Mouse (Mus musculus) kidney, postnatal 0 days (tissue): Measurements from ENCODE around the gene Tmem123. TPM values are rescaled to one million over a fixed set of nuclear protein-coding genes. Genes with fewer than 3 reads are reported as not detected.

Source experiments
- ATAC-seq: fragments of 200-750 bp; cut with Nextera tagmentation; replicated peaks from 2 replicates; pipeline ENCODE4 v1.8.0; 2017; ENCODE audit warnings: low read depth, moderate number of reproducible peaks, moderate TSS enrichment, moderate library complexity; ENCODE audit not compliant: low FRiP score
- DNase-seq: peaks from one replicate; pipeline ENCODE4 v3.0.0-alpha.2; 2016; ENCODE audit warnings: low spot score
- H3K27ac ChIP-seq: fragments of 300-500 bp; sonication (generic); 2 replicates; pipeline ENCODE4 v1.5.1; 2014; ENCODE audit warnings: mild to moderate bottlenecking
- H3K27me3 ChIP-seq: fragments of 300-500 bp; sonication (generic); 2 replicates; pipeline ENCODE4 v1.6.1; 2014; ENCODE audit warnings: low read length, mixed read lengths; ENCODE audit not compliant: insufficient read depth
- H3K36me3 ChIP-seq: fragments of 300-500 bp; sonication (generic); 2 replicates; pipeline ENCODE4 v1.6.1; 2014; ENCODE audit warnings: low read length, mixed read lengths; ENCODE audit not compliant: insufficient read depth
- H3K4me1 ChIP-seq: fragments of 300-500 bp; sonication (generic); replicated peaks from 2 replicates; pipeline ENCODE4 v1.6.1; 2014; ENCODE audit warnings: antibody characterized with exemption, low read length, mixed read lengths; ENCODE audit not compliant: insufficient read depth
- H3K4me2 ChIP-seq: fragments of 300-500 bp; sonication (generic); 2 replicates; pipeline ENCODE4 v1.6.1; 2014; ENCODE audit warnings: mild to moderate bottlenecking, low read length, moderate library complexity, mixed read lengths
- H3K4me3 ChIP-seq: fragments of 300-500 bp; sonication (generic); replicated peaks from 2 replicates; pipeline ENCODE4 v1.5.1; 2014; ENCODE audit warnings: low read depth, low read length
- H3K9ac ChIP-seq: fragments of 300-500 bp; sonication (generic); 2 replicates; pipeline ENCODE4 v1.6.1; 2014; ENCODE audit warnings: low read depth, low read length
- H3K9me3 ChIP-seq: fragments of 300-500 bp; sonication (generic); replicated peaks from 2 replicates; pipeline ENCODE4 v1.6.1; 2016; ENCODE audit warnings: low read length, inconsistent platforms, mixed read lengths
- CTCF ChIP-seq: IDR thresholded peaks from 2 replicates; pipeline ENCODE4 v1.5.1; 2016; ENCODE audit warnings: antibody characterized with exemption, low read depth, mild to moderate bottlenecking, moderate library complexity
- WGBS: fragments of 180-500 bp; shearing (Covaris S2); extraction: QIAGEN DNeasy Blood & Tissue Kit; methylation state at CpG from one replicate; pipeline ENCODE4 v1.1.7; 2014; 5-methylcytosine and 5-hydroxymethylcytosine counted together
- polyA plus RNA-seq: library from polyadenylated mRNA; unstranded; fragments of >200 nt; fragmentation: Nextera tagmentation; extraction: Ambion mirVana; gene quantifications from 2 replicates; pipeline ENCODE4 v1.2.1, GENCODE M21; 2015

Tmem123 gene
- polyA plus RNA-seq, 1 experiment from 2014 or later = 101 TPM

DNA sequence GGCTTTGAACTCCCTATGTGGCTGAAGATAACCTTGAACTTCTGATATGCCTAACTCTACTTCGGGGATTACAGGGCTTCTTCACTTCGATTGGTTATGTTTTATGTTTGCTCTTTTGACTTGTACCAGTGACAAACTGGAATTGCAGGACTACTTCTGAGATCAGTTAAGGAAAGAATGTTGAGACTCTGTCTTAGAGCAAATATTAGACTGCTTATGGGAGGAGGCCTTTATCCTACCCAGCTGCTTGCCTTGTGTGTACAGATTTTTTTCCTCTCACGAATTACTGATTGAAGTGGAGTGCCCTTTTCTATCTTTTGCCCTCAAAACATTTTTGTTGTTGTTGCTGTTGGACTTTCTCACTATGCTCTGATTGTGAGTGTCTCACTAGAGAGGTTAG is 1.4 kb downstream of the Tmem123 start:
- DNase-seq (no peak), ATAC-seq (no peak)
- no peak overlapping the region for H3K27ac ChIP-seq
- no peaks in the 10 kb centered on the region for H3K27me3 ChIP-seq
- 50% methylated on average over 3 of the region's 3 CpGs for WGBS
- 0 out of 2 replicates have a peak, but pooled peaks cover 4% of the 10 kb centered on the region for H3K4me1 ChIP-seq
- TF ChIP-seq CTCF = no peak
- peak overlapping the region; percentile 60 for H3K4me2 ChIP-seq
- no peaks in the 10 kb centered on the region for H3K36me3 ChIP-seq
- peak overlapping the region; percentile 70; the same call in 1 of the 2 replicates for H3K9ac ChIP-seq
- H3K9me3 ChIP-seq = no peaks in the 10 kb centered on the region
- peak overlapping the region; percentile 65; the same call in 1 of the 2 replicates for H3K4me3 ChIP-seq

- no peak for ATAC-seq
- H3K27me3 ChIP-seq = no peaks in the 10 kb centered on the region
- H3K4me2 ChIP-seq = no peak overlapping the region
- H3K4me3 ChIP-seq = no peak overlapping the region
- H3K9me3 ChIP-seq = no peaks in the 10 kb centered on the region
- TF ChIP-seq CTCF = no peak
- no peak overlapping the region for H3K9ac ChIP-seq
- H3K36me3 ChIP-seq = no peaks in the 10 kb centered on the region
- H3K27ac ChIP-seq = no peak overlapping the region
- 67% methylated on average over 3 of the region's 3 CpGs for WGBS
- 0 out of 2 replicates have a peak, but pooled peaks cover 4% of the 10 kb centered on the region for H3K4me1 ChIP-seq
- no peak for DNase-seq
Observed at GRCm38 (mm10) chr9:7766582-7766981, 2.7 kb downstream of the Tmem123 start.

- 58% methylated on average over 2 of the region's 2 CpGs for WGBS
- Histone ChIP-seq H3K4me3 (no peak overlapping the region), H3K27ac (no peak overlapping the region), H3K9me3 (no peaks in the 10 kb centered on the region), H3K4me2 (no peak overlapping the region), H3K27me3 (no peaks in the 10 kb centered on the region), H3K9ac (no peak overlapping the region), H3K4me1 (0 out of 2 replicates have a peak, but pooled peaks cover 4% of the 10 kb centered on the region), H3K36me3 (no peaks in the 10 kb centered on the region)
- DNase-seq (no peak), ATAC-seq (no peak)
- TF ChIP-seq CTCF = no peak
Observed at GRCm38 (mm10) chr9:7767526-7767925, 3.7 kb downstream of the Tmem123 start.

DNA sequence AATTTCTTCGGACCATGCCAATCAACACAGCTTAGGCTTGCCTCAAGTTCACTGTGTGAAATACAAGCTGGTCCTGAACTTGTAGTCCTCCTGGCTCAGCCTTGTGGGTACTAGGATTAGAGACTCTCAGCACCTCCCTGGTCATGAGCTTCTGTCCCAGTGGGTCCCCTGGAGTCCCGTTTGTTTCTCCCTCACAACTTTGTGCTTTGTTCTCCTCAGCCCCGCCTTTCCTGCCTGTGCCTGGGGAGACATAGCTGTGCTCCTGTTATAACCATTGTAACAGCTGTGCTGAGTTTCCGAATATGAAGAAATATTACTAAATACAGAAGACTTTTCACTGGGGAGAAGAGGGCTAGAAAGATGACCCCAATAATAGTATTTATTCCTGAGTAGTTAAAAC is 5.2 kb downstream of the Tmem123 start:
- no peak for DNase-seq
- 70% methylated on average over 4 of the region's 4 CpGs for WGBS
- H3K4me2 ChIP-seq = no peak overlapping the region
- no peaks in the 10 kb centered on the region for H3K27me3 ChIP-seq
- H3K9ac ChIP-seq = no peak overlapping the region
- H3K9me3 ChIP-seq = no peaks in the 10 kb centered on the region
- no peak overlapping the region for H3K27ac ChIP-seq
- no peaks in the 10 kb centered on the region for H3K36me3 ChIP-seq
- no peak overlapping the region for H3K4me3 ChIP-seq
- H3K4me1 ChIP-seq = 0 out of 2 replicates have a peak, but pooled peaks cover 4% of the 10 kb centered on the region
- ATAC-seq = no peak
- no peak for TF ChIP-seq CTCF

DNA sequence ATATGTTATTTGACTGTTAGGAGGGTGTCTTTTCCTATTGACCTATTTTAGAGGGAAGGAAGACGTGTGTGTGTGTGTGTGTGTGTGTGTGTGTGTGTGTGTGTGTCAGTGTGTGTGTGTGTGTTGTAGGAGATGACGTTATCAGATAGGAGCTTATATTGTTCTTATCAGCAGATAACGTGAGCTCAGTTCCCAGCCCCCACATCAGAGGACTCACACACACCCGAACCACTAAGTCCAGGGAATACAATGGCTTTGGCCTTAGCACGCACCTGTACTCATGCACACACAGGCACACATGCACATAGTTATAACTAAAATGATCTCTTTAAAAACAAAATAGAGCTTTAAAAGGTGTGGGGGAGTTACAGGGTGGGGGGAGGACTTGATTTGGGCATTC is 5.7 kb downstream of the Tmem123 start:
- H3K9me3 ChIP-seq = no peaks in the 10 kb centered on the region
- no peak overlapping the region for H3K9ac ChIP-seq
- no peak for ATAC-seq
- no peaks in the 10 kb centered on the region for H3K36me3 ChIP-seq
- DNase-seq = no peak
- no peak for TF ChIP-seq CTCF
- 82% methylated on average over 5 of the region's 5 CpGs for WGBS
- H3K27me3 ChIP-seq = no peaks in the 10 kb centered on the region
- no peak overlapping the region for H3K27ac ChIP-seq
- 0 out of 2 replicates have a peak, but pooled peaks cover 4% of the 10 kb centered on the region for H3K4me1 ChIP-seq
- no peak overlapping the region for H3K4me2 ChIP-seq
- H3K4me3 ChIP-seq = no peak overlapping the region

DNA sequence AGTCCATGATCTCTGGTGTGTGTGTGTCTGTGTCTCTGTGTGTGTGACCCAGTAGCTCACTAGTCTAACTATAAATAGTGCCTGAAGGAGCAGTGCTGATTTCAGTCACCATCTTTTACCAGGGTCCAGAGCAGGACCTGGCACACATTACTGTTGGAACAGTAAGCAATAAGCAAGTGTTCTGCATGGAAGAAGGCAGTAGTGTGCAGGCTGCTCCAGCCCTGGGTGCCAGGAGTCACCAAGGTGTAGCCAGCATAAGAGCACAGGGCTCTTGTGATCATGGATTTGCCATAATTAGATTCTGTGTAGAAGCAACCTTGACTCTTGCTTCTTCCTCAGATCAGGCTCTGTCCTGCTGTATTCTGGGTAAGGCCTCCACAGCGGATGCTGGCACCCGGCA is 8.5 kb downstream of the Tmem123 start:
- Histone ChIP-seq H3K9me3 (no peaks in the 10 kb centered on the region), H3K9ac (no peak overlapping the region), H3K4me3 (no peak overlapping the region), H3K4me1 (no peaks in the 10 kb centered on the region), H3K27me3 (no peaks in the 10 kb centered on the region), H3K27ac (no peak overlapping the region), H3K4me2 (no peak overlapping the region), H3K36me3 (no peaks in the 10 kb centered on the region)
- DNase-seq (no peak), ATAC-seq (no peak)
- TF ChIP-seq CTCF = no peak
- WGBS = 95% methylated on average over 2 of the region's 2 CpGs
